Mouse (Mus musculus) heart, adult 10 weeks (tissue): ENCODE data around the gene Idua. TPM values are rescaled to one million over a fixed set of nuclear protein-coding genes. Genes with fewer than 3 reads are reported as not detected.

Experiments used
- polyA plus RNA-seq: library from polyadenylated mRNA; stranded (reverse); fragments of 350-450 nt; fragmentation: Illumina TruSeq; extraction: RNeasy Lipid Tissue Mini Kit (QIAGEN cat#74804); gene quantifications from one replicate; pipeline ENCODE4 v1.2.3, GENCODE M21; 2014; ENCODE audit warnings: low read depth, low replicate concordance

The Idua gene
- polyA plus RNA-seq, result 29.6 TPM

DNA sequence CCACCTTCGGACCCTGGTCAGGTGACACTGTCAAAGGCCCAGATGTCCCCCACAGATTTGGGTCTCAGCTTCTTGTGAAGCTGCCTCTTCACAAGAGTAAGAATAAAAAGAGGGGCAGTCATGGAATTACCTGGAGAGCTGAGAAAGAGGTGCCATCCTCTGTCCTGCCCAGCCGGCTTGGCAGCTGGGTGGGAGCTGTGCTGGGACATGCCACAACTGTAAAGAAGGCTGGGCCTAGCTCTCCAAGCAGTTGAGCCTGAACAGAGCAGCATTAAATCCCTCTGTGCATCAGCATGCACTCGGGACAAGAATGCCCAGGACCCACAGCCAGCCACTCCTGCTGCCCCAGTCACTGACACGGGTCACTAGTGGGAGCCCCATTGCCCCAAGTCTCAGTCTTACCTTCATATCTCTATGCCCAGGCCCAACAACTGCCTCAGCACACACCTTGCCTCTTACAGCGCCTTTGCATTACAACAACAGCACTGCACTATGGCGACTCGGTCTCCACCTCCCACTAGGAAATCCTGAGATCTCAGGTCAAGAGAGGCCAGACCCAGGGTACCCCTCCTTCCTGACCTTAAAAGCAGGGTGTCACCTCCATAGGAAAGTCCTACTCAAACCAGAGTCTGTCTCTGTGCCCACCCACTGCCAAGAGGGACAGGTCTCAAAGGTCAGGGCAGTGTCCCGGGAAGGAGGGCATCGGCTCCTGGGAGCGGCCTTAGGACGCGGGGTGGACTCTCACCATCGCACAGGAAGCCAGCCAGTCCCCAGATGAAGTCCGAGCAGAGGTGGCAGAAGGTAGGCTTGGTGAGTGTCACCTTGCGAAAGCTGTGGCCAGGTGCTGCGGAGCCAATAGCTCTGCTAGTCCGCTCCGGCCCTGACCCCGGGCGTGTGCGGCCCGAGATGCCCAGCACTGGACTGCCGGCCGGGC, at the start of gene Idua:
Idua (plus strand) TSS at position 634 of the 934 bp plus-strand sequence.

DNA sequence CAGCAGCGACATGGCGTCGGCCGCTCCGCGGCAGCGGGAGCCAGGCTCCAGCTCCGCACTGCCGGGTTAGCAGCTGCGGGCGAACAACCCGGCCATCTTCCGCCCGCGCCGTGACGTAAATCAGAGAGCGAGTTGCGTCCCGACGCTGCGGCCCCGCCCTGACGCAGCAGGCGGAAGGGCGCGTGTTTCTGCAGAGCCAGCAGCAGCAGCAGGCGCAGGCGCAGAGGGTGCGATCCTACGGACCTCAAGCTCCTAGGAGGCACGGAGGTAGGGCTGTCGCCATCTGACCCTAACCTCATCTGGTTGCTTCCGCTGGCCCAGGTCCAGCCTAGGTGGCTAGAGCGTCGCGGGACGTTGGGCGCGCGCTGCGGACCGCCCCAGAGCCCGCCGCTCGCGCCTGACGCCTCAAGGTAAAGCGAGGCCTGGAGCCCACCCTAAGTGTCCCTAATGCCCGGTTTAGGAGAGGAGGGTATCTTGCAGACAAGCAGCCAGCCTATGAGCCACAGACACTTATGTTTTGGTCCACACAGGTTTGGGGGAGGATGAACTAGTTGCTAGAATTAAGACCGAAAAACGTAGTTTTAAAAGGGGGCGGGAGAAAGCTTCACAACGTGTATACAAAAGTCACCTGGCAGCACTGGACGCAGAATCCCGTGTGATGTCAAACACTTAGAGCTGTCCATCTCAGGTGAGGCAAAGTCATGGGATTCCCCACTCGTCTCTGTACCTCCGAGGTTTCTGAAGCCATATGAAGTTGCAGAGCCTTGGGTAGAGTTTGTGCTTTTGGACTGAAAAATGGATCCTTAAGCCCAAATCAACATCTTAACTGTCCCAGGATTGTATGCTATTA, 30.3 kb upstream of the Idua start, which contains the start of the genes Gak and Tmem175:
Gak (minus strand) TSS at position 122 of the 850 bp plus-strand sequence.
Tmem175 (plus strand) TSS at position 137 of the 850 bp plus-strand sequence.

DNA sequence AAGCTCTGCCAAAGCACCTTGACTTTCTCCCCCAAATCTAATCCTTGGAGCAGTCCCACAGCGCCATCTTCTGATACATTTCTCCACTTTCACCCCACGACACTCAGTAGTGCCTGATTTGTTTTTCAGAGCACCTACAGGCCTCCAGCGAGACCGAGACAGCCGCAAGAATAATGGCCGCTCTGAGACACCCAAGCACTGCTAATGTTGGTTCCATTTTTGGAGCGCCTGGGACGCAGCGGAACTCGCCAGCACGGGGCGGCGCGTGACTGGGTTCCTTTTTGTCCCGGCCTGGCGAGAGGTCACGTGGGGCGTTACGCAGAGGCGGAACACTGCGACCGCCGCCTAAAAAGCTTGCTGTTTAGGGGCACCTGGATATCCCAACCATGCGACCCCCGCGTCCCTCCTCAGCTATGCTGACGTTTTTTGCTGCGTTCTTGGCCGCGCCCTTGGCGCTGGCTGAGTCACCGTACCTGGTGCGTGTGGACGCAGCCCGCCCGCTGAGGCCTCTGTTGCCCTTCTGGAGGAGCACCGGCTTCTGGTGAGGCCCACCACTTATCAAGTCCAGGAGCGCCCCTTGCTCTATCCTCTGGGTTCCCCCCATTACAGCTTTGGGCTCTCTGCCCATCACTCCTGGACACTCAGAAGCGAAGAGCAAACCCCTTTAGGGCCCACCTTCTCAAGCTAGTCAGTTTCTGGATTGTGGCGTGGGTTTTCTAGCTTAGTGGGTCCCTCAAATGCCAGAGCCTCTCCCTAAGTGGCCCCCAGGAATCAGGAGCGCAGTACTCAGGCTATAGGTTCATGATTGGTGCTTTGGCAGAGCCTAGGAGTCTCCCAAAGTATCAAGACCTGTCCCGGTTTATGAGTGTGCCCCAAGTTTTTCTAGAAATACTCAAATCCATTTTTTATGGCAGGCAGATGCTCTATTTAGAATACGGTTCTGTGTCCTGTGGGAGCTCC, 9.1 kb downstream of the Idua start, which contains the start of gene Dgkq:
Dgkq (minus strand) TSS at position 696 of the 960 bp plus-strand sequence.

DNA sequence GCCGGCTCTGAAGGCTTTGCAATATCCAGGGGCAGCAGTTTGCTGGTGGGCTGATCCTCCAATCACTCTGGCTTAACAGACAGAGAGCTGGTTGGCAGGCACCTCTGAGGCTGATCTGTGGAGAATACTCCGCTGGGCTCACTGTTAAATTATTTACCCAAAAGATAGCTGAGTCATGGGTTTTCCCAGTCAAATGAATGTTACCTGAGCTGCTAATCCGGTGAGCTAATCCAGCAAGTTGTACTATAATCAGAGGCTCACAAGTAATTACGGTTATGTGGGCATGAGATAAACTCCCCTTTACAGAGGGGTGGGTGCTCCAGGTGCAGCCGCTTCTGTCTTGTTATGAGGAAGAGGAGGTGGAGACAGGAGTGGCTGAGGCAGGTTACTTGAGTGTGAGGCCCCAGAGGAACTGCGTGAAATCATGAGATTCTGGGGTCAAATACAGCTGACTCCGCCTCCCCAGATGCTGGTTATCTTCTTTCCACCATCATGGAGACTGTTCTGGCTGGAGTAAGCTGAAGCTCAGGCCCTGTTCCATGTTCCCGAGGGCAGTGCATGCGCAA, 15.2 kb downstream of the Idua start, which contains the start of gene Slc26a1:
Slc26a1 (minus strand) TSS at position 319 of the 566 bp plus-strand sequence.

DNA sequence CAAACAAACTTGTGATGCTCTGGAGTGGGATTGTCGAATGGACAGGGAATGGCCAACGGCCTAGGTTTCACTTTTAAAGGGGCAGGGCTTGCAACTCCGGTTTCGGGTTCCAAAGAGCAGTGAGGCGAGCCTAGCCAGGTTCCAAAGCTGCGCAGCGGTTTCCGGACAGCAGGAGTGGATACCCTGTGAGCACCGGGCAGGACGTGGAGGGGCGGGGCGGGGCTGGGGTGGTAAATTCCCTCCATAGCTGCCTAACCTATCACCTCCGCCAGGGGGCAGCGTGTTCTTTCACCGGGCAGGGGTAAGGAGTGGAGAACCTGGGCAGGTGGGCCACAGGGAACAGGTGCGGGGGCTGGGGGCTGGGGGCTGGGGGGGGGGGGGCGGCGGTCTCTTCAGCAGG, 32.1 kb downstream of the Idua start, which contains the start of gene Fgfrl1:
Fgfrl1 (plus strand) TSS at position 112 of the 400 bp plus-strand sequence.

Other genes with a start within 250 kb of the Idua start
- 3,167 TPM for gene Atp5k, start 225.9 kb upstream of the Idua start, polyA plus RNA-seq
- gene Mfsd7a, start 211.4 kb upstream of the Idua start, polyA plus RNA-seq, result 2.4 TPM
- 11.9 TPM for gene Pcgf3, start 199.1 kb upstream of the Idua start, polyA plus RNA-seq
- 0.60 TPM for gene Cplx1, start 110.3 kb upstream of the Idua start, polyA plus RNA-seq
- 22.1 TPM for gene Gak, start 30.6 kb upstream of the Idua start, polyA plus RNA-seq
- gene Tmem175, start 30.6 kb upstream of the Idua start, polyA plus RNA-seq, result 12.9 TPM
- 11.9 TPM for gene Dgkq, start 9.3 kb downstream of the Idua start, polyA plus RNA-seq
- gene Slc26a1, start 15.2 kb downstream of the Idua start, polyA plus RNA-seq, result not detected
- 18.0 TPM for gene Fgfrl1, start 32.1 kb downstream of the Idua start, polyA plus RNA-seq
- not detected for gene Rnf212, start 114.7 kb downstream of the Idua start, polyA plus RNA-seq
- gene Tmed11, start 135.0 kb downstream of the Idua start, polyA plus RNA-seq, result not detected
- not detected for gene Vmn2r8, start 148.5 kb downstream of the Idua start, polyA plus RNA-seq
- gene Vmn2r9, start 192.3 kb downstream of the Idua start, polyA plus RNA-seq, result not detected